Mouse (Mus musculus) erythroblast, embryonic 14.5 days (primary cell): ENCODE measurements around the gene Whrn.

ENCODE experiments used
- GATA1 ChIP-seq: IDR thresholded peaks from 2 replicates; pipeline ENCODE4 v1.6.1; 2012; ENCODE audit warnings: low read length, inconsistent platforms, mixed read lengths
- TAL1 ChIP-seq: IDR thresholded peaks from 3 replicates; pipeline ENCODE4 v1.6.1; 2012; ENCODE audit warnings: low read length, inconsistent platforms, mixed read lengths

- no peak for TF ChIP-seq GATA1
- TF ChIP-seq TAL1 = no peak
Measured at GRCm38 (mm10) chr4:63405051-63405450, 90.7 kb downstream of the Whrn start.
